Mouse (Mus musculus): ENCODE measurements around the gene Dalrd3. TPM values are rescaled to one million over a fixed set of nuclear protein-coding genes. Genes with fewer than 3 reads are reported as not detected.

Dalrd3 gene
- polyA plus RNA-seq, 1 experiment from 2014 or later, result 192 TPM

- Histone ChIP-seq H3K4me1 (peaks cover 51% of the 10 kb centered on the region), H3K36me3 (peaks cover 60% of the 10 kb centered on the region), H3K9ac (0 out of 2 replicates have a peak overlapping the region, but pooled peaks have one; percentile 0), H3K27ac (no peak overlapping the region), H3K9me3 (no peaks in the 10 kb centered on the region), H3K4me2 (replicated peaks) (no peak overlapping the region), H3K27me3 (no peaks in the 10 kb centered on the region), H3K4me3 (peak overlapping the region; percentile 81; the same call in 1 of the 2 replicates)
- 85% methylated on average over 37 of the region's 37 CpGs for WGBS
- no peak for ATAC-seq (ENCODE audit: low FRiP score, low read depth)
These were observed 5.9 kb downstream of the Dalrd3 start for GRCm38 (mm10) chr9:108575321-108576297.

- no peak for ATAC-seq (ENCODE audit: low FRiP score, low read depth)
- Histone ChIP-seq H3K9me3 (no peaks in the 10 kb centered on the region), H3K9ac (peak overlapping the region; percentile 94), H3K36me3 (peaks cover 51% of the 10 kb centered on the region), H3K27me3 (no peaks in the 10 kb centered on the region), H3K27ac (0 out of 2 replicates have a peak overlapping the region, but pooled peaks have one; percentile 22), H3K4me1 (peaks cover 48% of the 10 kb centered on the region), H3K4me3 (peak overlapping the region; percentile 81), H3K4me2 (replicated peaks) (peak overlapping the region; percentile 92)
- WGBS, result 57% methylated on average over 6 of the region's 6 CpGs
These were observed 7.3 kb downstream of the Dalrd3 start for GRCm38 (mm10) chr9:108577025-108577424.

GRCm38 (mm10) chr9:108577934-108578544 is 8.4 kb downstream of the Dalrd3 start:
- Histone ChIP-seq H3K36me3 (peaks cover 48% of the 10 kb centered on the region), H3K4me1 (peaks cover 48% of the 10 kb centered on the region), H3K9me3 (no peaks in the 10 kb centered on the region), H3K27me3 (no peaks in the 10 kb centered on the region), H3K4me2 (replicated peaks) (peak overlapping the region; percentile 92), H3K9ac (peak overlapping the region; percentile 94), H3K27ac (peak overlapping the region; percentile 95), H3K4me3 (peak overlapping the region; percentile 81)
- ATAC-seq (ENCODE audit: low FRiP score, low read depth), result peak; percentile 2; the same call in 1 of the 2 replicates
- under 1% methylated on average over 24 of the region's 24 CpGs for WGBS

GRCm38 (mm10) chr9:108578545-108579343 is 9.1 kb downstream of the Dalrd3 start, which contains the start of gene Wdr6:
TSS of gene Wdr6 (minus strand) at chr9:108578739.
- Histone ChIP-seq H3K4me1 (peaks cover 48% of the 10 kb centered on the region), H3K27ac (peak within 1 kb of the TSS; percentile 95), H3K9ac (peak within 1 kb of the TSS; percentile 94), H3K4me2 (replicated peaks) (peak within 1 kb of the TSS; percentile 92), H3K27me3 (no peaks in the 10 kb centered on the region), H3K4me3 (peak within 1 kb of the TSS; percentile 81), H3K9me3 (no peaks in the 10 kb centered on the region), H3K36me3 (peaks cover 41% of the 10 kb centered on the region)
- WGBS, result 4% methylated on average over 51 of the region's 51 CpGs
- ATAC-seq (ENCODE audit: low FRiP score, low read depth), result peak; percentile 98

GRCm38 (mm10) chr9:108579344-108579690 is 9.6 kb downstream of the Dalrd3 start:
- H3K4me2 ChIP-seq (replicated peaks), result peak overlapping the region; percentile 92
- peak overlapping the region; percentile 94 for H3K9ac ChIP-seq
- peaks cover 44% of the 10 kb centered on the region for H3K4me1 ChIP-seq
- H3K36me3 ChIP-seq, result peaks cover 35% of the 10 kb centered on the region
- H3K27ac ChIP-seq, result peak overlapping the region; percentile 95
- H3K9me3 ChIP-seq, result no peaks in the 10 kb centered on the region
- ATAC-seq (ENCODE audit: low FRiP score, low read depth), result no peak
- 73% methylated on average over 5 of the region's 5 CpGs for WGBS
- no peaks in the 10 kb centered on the region for H3K27me3 ChIP-seq
- peak overlapping the region; percentile 81 for H3K4me3 ChIP-seq

- WGBS, result 2% methylated on average over 14 of the region's 14 CpGs
- Histone ChIP-seq H3K9me3 (no peaks in the 10 kb centered on the region), H3K27ac (peak overlapping the region; percentile 73), H3K27me3 (no peaks in the 10 kb centered on the region), H3K9ac (peak overlapping the region; percentile 55), H3K36me3 (peaks cover under 1% of the 10 kb centered on the region; the same call in 1 of the 2 replicates), H3K4me3 (peak overlapping the region; percentile 26), H3K4me2 (replicated peaks) (peak overlapping the region; percentile 59), H3K4me1 (peaks cover 28% of the 10 kb centered on the region)
- ATAC-seq (ENCODE audit: low FRiP score, low read depth), result peak; percentile 95
These were observed 18.0 kb downstream of the Dalrd3 start for GRCm38 (mm10) chr9:108587571-108588180.

- no peaks in the 10 kb centered on the region for H3K9me3 ChIP-seq
- H3K4me1 ChIP-seq, result peaks cover 28% of the 10 kb centered on the region
- H3K27me3 ChIP-seq, result no peaks in the 10 kb centered on the region
- no peak for ATAC-seq (ENCODE audit: low FRiP score, low read depth)
- no peak overlapping the region for H3K4me3 ChIP-seq
- no peak overlapping the region; the same call in 1 of the 2 replicates for H3K27ac ChIP-seq
- whole genome bisulfite sequencing, result 62% methylated on average over 5 of the region's 5 CpGs
- H3K9ac ChIP-seq, result no peak overlapping the region
- H3K36me3 ChIP-seq, result peaks cover 3% of the 10 kb centered on the region; the same call in 1 of the 2 replicates
- H3K4me2 ChIP-seq (replicated peaks), result no peak overlapping the region
These were observed 19.5 kb downstream of the Dalrd3 start for GRCm38 (mm10) chr9:108589229-108589628.

GRCm38 (mm10) chr9:108591462-108591861 is 21.8 kb downstream of the Dalrd3 start:
- 92% methylated on average over 4 of the region's 4 CpGs for WGBS
- peaks cover 33% of the 10 kb centered on the region for H3K4me1 ChIP-seq
- no peak for ATAC-seq (ENCODE audit: low FRiP score, low read depth)

GRCm38 (mm10) chr9:108594354-108594753 is 24.7 kb downstream of the Dalrd3 start:
- 83% methylated on average over 3 of the region's 3 CpGs for WGBS
- no peak for ATAC-seq (ENCODE audit: low FRiP score, low read depth)
- Histone ChIP-seq H3K4me1 (peaks cover 12% of the 10 kb centered on the region; the same call in 1 of the 2 replicates), H3K4me2 (replicated peaks) (no peak overlapping the region), H3K27ac (no peak overlapping the region), H3K4me3 (no peak overlapping the region), H3K9ac (no peak overlapping the region), H3K9me3 (no peaks in the 10 kb centered on the region), H3K27me3 (no peaks in the 10 kb centered on the region), H3K36me3 (peaks cover 3% of the 10 kb centered on the region; the same call in 1 of the 2 replicates)

More at GRCm38 (mm10) chr9:108591462-108591861, 21.8 kb downstream of the Dalrd3 start:
- Histone ChIP-seq H3K4me2 (replicated peaks) (no peak overlapping the region), H3K36me3 (peaks cover 3% of the 10 kb centered on the region; the same call in 1 of the 2 replicates), H3K9me3 (no peaks in the 10 kb centered on the region), H3K27ac (no peak overlapping the region), H3K4me3 (no peak overlapping the region), H3K9ac (no peak overlapping the region), H3K27me3 (no peaks in the 10 kb centered on the region)

- H3K27ac ChIP-seq, result no peak within 1 kb of the TSS
These were observed 27.5 kb downstream of the Dalrd3 start, which contains the start of gene P4htm for GRCm38 (mm10) chr9:108596998-108597764. TSS of gene P4htm (minus strand) at chr9:108597667.

More at GRCm38 (mm10) chr9:108596998-108597764, 27.5 kb downstream of the Dalrd3 start, which contains the start of gene P4htm:
- H3K9me3 ChIP-seq, result no peaks in the 10 kb centered on the region
- H3K4me1 ChIP-seq, result peaks cover 12% of the 10 kb centered on the region; the same call in 1 of the 2 replicates
- 3% methylated on average over 57 of the region's 69 CpGs for WGBS
- peaks cover 10% of the 10 kb centered on the region for H3K36me3 ChIP-seq
- no peaks in the 10 kb centered on the region for H3K27me3 ChIP-seq
- peak within 1 kb of the TSS; percentile 69 for H3K4me3 ChIP-seq
- H3K9ac ChIP-seq, result peak within 1 kb of the TSS; percentile 74
- peak within 1 kb of the TSS; percentile 90 for H3K4me2 ChIP-seq (replicated peaks)
- peak; percentile 73 for ATAC-seq (ENCODE audit: low FRiP score, low read depth)

All from limb, embryonic 13.5 days (tissue).